Mouse (Mus musculus) layer of hippocampus, adult 9-10 months (tissue): ENCODE measurements around the gene Sdk1.

Experiments used
- DNase-seq: peaks from one replicate; pipeline ENCODE4 v3.0.0; 2022; ENCODE audit warnings: low spot score

Sdk1 gene

DNA sequence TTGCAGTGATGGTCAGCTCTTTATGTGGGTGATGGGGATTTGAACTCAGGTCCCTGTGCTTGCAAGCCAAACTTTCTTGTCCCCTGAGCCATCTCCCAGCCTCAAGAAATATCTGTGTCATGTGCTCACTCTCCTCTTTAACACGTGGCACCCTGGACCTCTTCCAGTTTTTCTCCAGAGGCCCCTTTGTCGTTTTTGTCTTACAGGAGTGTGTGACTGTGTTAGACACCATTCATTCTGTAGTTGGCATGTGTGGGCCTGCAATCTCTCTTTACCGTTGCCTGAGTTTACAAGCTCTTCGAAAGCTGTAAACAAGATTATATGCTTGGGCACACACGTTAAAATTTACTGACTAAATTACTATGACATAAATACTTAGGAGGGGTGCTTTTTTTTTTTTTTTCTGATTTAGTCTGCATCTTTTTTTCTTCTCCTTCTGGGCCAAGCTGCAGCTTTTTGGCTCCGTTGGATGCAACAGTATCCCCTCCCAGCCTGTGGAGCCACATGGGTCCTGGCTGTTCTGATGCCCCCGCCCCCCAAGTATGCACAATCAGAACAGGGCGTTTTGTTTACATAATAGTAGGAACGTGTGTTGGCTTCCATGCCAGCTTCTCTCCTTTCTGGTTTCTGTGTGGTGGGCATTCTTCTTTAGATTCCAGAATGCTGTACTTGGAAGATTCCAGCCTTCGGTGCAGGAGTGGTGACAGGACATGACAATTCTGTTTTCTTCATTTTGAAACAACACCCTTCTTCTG is 527.6 kb downstream of the Sdk1 start:
- no peak for DNase-seq

DNA sequence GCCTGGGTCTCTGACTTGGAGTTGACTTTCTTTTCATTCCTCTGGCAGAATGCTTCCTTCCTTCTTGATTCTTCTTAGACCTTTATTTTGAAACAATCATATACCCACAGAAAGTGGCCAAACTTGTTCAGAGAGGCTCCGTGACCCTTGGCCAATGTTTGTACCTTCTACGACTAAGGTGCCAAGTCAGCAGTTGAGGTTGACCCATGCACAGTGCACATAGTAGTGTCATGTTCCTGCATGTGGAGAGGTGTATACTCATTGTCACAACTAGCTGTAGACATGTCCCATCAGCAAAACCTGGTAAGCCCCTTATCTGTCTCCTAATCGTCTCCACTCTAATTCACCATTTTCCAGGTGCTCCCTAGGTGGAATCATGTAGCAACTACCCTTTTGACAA is 530.2 kb downstream of the Sdk1 start:
- DNase-seq = no peak

- no peak for DNase-seq
Measured at GRCm38 (mm10) chr5:141778231-141778630, 536.9 kb downstream of the Sdk1 start.

DNA sequence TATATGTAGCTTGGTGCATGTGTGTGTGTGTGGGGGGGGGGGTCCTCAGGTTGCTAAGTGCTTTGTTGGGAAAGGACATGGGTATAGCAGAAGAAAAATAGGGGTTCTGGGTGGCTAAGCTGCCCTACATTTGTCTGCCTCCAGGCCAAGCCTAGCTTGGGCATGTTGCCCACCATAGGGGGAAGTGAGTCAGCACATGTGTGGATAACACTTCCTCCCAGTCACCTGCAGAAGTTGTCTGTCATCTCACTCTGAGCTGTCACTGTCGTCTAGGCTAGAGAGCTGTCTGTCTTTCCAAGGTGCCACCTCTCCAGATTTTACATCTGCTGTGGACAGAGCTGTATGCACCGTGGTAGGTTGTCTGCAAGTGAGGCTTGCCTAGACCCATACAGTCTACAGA is 539.9 kb downstream of the Sdk1 start:
- DNase-seq = no peak

- no peak for DNase-seq
Measured at GRCm38 (mm10) chr5:141782330-141782729, 541.0 kb downstream of the Sdk1 start.

DNA sequence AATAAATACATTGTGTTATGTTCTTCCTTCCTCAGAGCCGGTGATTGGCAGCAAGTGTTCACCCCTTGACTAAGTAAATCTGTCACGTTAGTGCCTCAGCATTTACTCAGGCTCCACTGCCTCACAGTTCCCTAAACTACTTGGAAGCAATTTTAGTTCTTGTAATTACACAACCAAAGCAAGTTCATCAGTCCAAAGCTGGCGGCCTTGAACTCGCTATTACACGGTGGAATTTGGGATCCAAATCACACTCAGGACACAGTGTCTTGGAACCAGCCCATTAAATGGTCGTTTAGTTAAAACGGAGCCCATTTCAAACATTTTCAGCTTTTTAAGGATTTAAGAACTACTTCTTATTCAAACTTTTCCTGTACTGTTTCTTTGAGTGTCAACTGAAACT is 542.2 kb downstream of the Sdk1 start:
- DNase-seq = no peak

GRCm38 (mm10) chr5:141793926-141794325 is 552.6 kb downstream of the Sdk1 start:
- DNase-seq = no peak

DNA sequence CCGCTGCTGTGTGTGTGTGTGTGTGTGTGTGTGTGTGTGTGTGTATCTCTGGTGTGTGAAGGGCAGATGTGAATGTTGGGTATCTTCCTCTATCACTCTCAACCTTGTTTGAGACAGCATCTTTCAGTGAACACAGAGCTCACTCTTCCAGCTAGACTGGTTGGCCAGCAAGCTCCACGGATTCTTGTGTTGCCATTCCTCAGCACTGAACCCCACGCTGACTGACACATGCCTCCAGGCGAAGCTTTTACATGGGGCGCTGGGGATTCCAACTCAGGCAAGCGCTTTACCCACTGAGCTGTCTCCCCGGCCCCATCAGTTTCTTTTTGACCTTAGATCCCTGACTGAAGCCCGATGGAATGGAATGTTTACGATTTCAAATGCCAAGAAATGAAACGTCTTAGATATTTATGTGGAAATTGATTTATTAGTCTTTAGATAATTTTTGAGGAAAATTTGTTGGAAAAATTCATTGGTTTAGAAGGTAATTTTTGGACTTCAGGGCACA is 582.6 kb downstream of the Sdk1 start:
- DNase-seq = no peak

GRCm38 (mm10) chr5:141824739-141825379 is 583.6 kb downstream of the Sdk1 start:
- no peak for DNase-seq

GRCm38 (mm10) chr5:141835566-141835965 is 594.3 kb downstream of the Sdk1 start:
- DNase-seq = no peak

GRCm38 (mm10) chr5:141836892-141837455 is 595.7 kb downstream of the Sdk1 start:
- no peak for DNase-seq

- no peak for DNase-seq
Measured at GRCm38 (mm10) chr5:141844701-141845100, 603.4 kb downstream of the Sdk1 start.

DNA sequence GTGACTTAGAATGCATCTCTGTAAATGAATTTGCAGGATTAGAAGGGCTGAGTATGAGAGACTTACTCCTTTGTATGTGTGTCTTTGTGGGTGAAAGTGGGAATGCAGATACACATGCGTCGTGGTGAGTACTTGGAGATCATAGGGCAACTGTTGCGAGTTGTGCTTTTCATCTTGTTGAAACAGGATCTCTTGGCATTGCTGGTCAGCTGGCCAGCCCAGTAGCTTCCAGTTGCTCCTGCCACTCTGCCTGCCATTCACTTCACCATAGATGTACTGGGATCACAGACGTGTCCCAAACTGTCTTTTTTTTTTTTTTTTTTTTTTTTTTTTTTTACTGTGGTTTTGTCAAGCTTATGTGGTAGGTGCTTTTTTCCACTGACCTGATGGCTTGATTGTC is 606.4 kb downstream of the Sdk1 start:
- DNase-seq = no peak

DNA sequence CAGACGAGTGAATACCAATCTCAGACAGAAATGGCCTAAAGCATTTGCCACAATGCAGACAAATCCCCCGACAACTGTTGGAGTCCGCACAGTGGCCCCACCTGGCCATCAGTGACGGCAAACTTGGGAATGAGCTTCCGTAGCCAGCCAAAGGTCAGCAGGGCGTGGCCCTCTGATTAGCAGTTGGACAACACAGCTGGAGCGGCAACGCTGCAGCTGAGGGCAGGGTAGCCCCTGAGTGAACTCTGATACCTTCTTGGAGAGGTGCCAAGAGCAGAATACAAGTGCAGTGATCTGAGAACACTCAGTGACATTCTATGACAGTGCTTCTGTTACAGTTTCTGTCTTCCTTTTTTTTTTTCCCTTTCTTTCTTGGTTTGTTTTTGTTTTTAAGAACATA is 610.9 kb downstream of the Sdk1 start:
- no peak for DNase-seq

DNA sequence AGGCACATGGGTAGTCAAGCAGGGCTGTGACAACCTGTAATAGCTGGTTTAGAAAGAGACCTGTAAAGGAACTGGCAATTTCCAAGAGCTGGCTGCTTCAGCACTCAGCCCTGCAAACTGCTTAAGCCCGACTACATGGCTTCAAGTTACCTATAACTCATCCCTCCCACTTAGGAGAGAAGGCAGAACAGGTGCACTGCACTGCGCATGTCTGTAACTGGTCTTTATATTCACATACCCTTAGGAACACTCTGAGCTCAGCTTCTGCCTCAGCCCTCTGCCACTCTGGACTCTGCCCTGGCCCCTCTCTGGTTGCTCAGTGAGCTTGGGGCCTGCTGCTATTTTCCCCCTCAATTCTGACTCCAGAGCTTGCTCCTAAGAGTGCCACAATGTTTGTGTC is 615.2 kb downstream of the Sdk1 start:
- DNase-seq = no peak

DNA sequence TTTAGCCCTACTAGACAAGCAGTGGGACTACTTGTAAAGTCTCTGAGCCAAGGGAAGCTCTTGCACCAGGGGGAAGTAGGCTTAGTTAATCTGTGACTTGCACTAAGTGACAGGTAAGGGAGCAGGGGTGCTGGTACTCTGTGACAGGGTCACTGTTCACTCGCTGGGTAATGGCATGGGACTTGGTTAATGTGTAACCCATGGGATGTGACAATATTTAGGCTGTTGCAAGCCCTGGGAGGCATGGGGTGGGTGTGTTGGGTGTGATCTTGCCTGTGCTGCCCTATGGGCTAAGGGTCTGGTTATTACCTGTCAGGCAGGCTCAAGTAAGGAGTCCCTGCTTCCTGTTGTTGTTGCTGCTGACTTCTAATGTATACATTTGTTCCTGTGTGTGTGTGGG is 616.5 kb downstream of the Sdk1 start:
- DNase-seq = no peak

GRCm38 (mm10) chr5:141858406-141859160 is 617.3 kb downstream of the Sdk1 start:
- DNase-seq = no peak

GRCm38 (mm10) chr5:141866042-141866441 is 624.8 kb downstream of the Sdk1 start:
- DNase-seq = no peak

- no peak for DNase-seq
Measured at GRCm38 (mm10) chr5:141873751-141874150, 632.5 kb downstream of the Sdk1 start.

DNA sequence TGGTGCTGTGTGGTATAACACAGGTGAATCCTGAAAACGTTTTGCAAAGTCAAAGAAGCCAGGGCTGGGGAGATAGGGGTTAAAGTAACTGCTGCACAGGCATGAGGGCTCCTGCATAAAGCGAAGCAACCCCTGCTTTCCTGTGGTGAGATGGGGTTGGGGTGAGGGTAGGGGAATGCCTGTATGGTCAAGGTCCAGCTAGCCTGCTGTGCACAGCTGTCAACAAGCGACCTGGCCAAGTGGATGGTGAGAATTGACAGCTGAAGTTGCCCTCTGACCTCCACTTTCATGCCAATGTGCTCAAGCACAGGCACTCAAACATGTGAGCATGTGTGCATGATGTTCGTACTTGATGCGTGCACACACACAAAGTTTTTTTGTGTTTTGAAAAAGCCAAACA is 639.4 kb downstream of the Sdk1 start:
- DNase-seq = no peak

- no peak for DNase-seq
Measured at GRCm38 (mm10) chr5:141884111-141884647, 642.9 kb downstream of the Sdk1 start.

- no peak for DNase-seq
Measured at GRCm38 (mm10) chr5:141886006-141886405, 644.7 kb downstream of the Sdk1 start.
